Mouse (Mus musculus): Measurements from ENCODE around the gene Parva.

Gene Parva

GRCm38 (mm10) chr7:112514636-112515193, 87.4 kb downstream of the Parva start:
- no peak for DNase-seq (ENCODE audit: low spot score)

GRCm38 (mm10) chr7:112525465-112525864, 98.2 kb downstream of the Parva start:
- no peak for DNase-seq (ENCODE audit: low spot score)

GRCm38 (mm10) chr7:112526226-112526625, 98.9 kb downstream of the Parva start:
- no peak for DNase-seq (ENCODE audit: low spot score)

- no peak for DNase-seq (ENCODE audit: low spot score)
Observed at GRCm38 (mm10) chr7:112527230-112527629, 99.9 kb downstream of the Parva start.

GRCm38 (mm10) chr7:112528059-112528458, 100.8 kb downstream of the Parva start:
- DNase-seq (ENCODE audit: low spot score) = no peak

GRCm38 (mm10) chr7:112528582-112529360, 101.5 kb downstream of the Parva start:
- DNase-seq (ENCODE audit: low spot score) = no peak

- no peak for DNase-seq (ENCODE audit: low spot score)
Observed at GRCm38 (mm10) chr7:112530924-112531323, 103.6 kb downstream of the Parva start.

GRCm38 (mm10) chr7:112534148-112534547, 106.8 kb downstream of the Parva start:
- no peak for DNase-seq (ENCODE audit: low spot score)

- DNase-seq (ENCODE audit: low spot score) = peak; percentile 70
Observed at GRCm38 (mm10) chr7:112535408-112535921, 108.2 kb downstream of the Parva start.

- DNase-seq (ENCODE audit: low spot score) = no peak
Observed at GRCm38 (mm10) chr7:112549136-112549535, 121.8 kb downstream of the Parva start.

GRCm38 (mm10) chr7:112561504-112561903, 134.2 kb downstream of the Parva start:
- no peak for DNase-seq (ENCODE audit: low spot score)

GRCm38 (mm10) chr7:112567004-112567403, 139.7 kb downstream of the Parva start:
- DNase-seq (ENCODE audit: low spot score) = no peak

- DNase-seq (ENCODE audit: low spot score) = no peak
Observed at GRCm38 (mm10) chr7:112568961-112569360, 141.7 kb downstream of the Parva start.

- peak; percentile 17 for DNase-seq (ENCODE audit: low spot score)
Observed at GRCm38 (mm10) chr7:112581621-112582020, 154.3 kb downstream of the Parva start.

- DNase-seq (ENCODE audit: low spot score) = no peak
Observed at GRCm38 (mm10) chr7:112582882-112583405, 155.6 kb downstream of the Parva start.

GRCm38 (mm10) chr7:112587449-112587848, 160.1 kb downstream of the Parva start:
- no peak for DNase-seq (ENCODE audit: low spot score)

GRCm38 (mm10) chr7:112589530-112589929, 162.2 kb downstream of the Parva start:
- no peak for DNase-seq (ENCODE audit: low spot score)

- no peak for DNase-seq (ENCODE audit: low spot score)
Observed at GRCm38 (mm10) chr7:112593586-112593985, 166.3 kb downstream of the Parva start.

GRCm38 (mm10) chr7:112595226-112595850, 168.0 kb downstream of the Parva start:
- no peak for DNase-seq (ENCODE audit: low spot score)

- no peak for DNase-seq (ENCODE audit: low spot score)
Observed at GRCm38 (mm10) chr7:112599650-112600049, 172.3 kb downstream of the Parva start.

GRCm38 (mm10) chr7:112600163-112600562, 172.9 kb downstream of the Parva start:
- DNase-seq (ENCODE audit: low spot score) = peak; percentile 69

- DNase-seq (ENCODE audit: low spot score) = no peak
Observed at GRCm38 (mm10) chr7:112602966-112603365, 175.7 kb downstream of the Parva start.

All from ovary, adult 18-20 months (tissue).